Mouse (Mus musculus) midbrain, embryonic 15.5 days (tissue): ENCODE data around the gene Ankmy2. TPM values are rescaled to one million over a fixed set of nuclear protein-coding genes. Genes with fewer than 3 reads are reported as not detected.

Experiments
- ATAC-seq: fragments of 200-750 bp; cut with Nextera tagmentation; replicated peaks from 2 replicates; pipeline ENCODE4 v1.8.0; 2017; ENCODE audit warnings: moderate TSS enrichment
- H3K27ac ChIP-seq: fragments of 300-500 bp; sonication (generic); 2 replicates; pipeline ENCODE4 v1.5.1; 2015; ENCODE audit warnings: mild to moderate bottlenecking, inconsistent platforms
- H3K27me3 ChIP-seq: fragments of 300-500 bp; sonication (generic); replicated peaks from 2 replicates; pipeline ENCODE4 v1.6.1; 2015; ENCODE audit warnings: inconsistent platforms
- H3K36me3 ChIP-seq: fragments of 300-500 bp; sonication (generic); replicated peaks from 2 replicates; pipeline ENCODE4 v1.6.1; 2015; ENCODE audit warnings: inconsistent platforms
- H3K4me1 ChIP-seq: fragments of 300-500 bp; sonication (generic); 2 replicates; pipeline ENCODE4 v1.6.1; 2015; ENCODE audit warnings: inconsistent platforms
- H3K4me2 ChIP-seq: fragments of 300-500 bp; sonication (generic); 2 replicates; pipeline ENCODE4 v1.6.1; 2015; ENCODE audit warnings: inconsistent platforms, mild to moderate bottlenecking, moderate library complexity
- H3K4me3 ChIP-seq: fragments of 300-500 bp; sonication (generic); 2 replicates; pipeline ENCODE4 v1.5.1; 2015; ENCODE audit warnings: mild to moderate bottlenecking, inconsistent platforms
- H3K9ac ChIP-seq: fragments of 300-500 bp; sonication (generic); 2 replicates; pipeline ENCODE4 v1.6.1; 2015; ENCODE audit warnings: mild to moderate bottlenecking, inconsistent platforms
- H3K9me3 ChIP-seq: fragments of 300-500 bp; sonication (generic); 2 replicates; pipeline ENCODE4 v1.6.1; 2016; ENCODE audit warnings: inconsistent platforms
- WGBS: fragments of 180-500 bp; shearing (Covaris S2); methylation state at CpG from one replicate; pipeline ENCODE4 v1.1.7; 2015; ENCODE audit warnings: mixed read lengths; 5-methylcytosine and 5-hydroxymethylcytosine counted together
- polyA plus RNA-seq: library from polyadenylated mRNA; unstranded; fragments of >200 nt; fragmentation: Nextera tagmentation; extraction: Ambion mirVana; gene quantifications from 2 replicates; pipeline ENCODE4 v1.2.1, GENCODE M21; 2015

The Ankmy2 gene
- polyA plus RNA-seq, 1 experiment from 2014 or later, result 77.3 TPM

DNA sequence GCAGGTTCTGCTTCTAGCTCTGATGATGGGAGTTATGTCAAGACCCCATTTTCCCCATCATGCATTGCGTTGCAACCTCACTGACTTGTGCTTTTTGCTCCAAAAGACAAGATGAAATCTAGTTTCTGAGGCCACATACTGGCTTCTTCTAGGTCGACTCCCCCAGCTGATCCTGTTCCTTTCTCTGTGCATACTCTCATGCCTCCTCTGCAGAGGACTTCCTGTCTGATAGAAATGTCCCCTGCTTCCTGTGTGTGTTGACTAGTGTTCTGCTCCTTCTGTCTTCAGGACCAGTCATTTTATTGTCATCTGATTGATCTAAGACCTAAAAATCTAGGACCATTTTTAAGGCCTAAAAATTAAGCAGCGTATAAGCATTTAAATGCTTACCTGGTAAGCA lies 21.5 kb upstream of the Ankmy2 start:
- H3K4me1 ChIP-seq, result no peaks in the 10 kb centered on the region

DNA sequence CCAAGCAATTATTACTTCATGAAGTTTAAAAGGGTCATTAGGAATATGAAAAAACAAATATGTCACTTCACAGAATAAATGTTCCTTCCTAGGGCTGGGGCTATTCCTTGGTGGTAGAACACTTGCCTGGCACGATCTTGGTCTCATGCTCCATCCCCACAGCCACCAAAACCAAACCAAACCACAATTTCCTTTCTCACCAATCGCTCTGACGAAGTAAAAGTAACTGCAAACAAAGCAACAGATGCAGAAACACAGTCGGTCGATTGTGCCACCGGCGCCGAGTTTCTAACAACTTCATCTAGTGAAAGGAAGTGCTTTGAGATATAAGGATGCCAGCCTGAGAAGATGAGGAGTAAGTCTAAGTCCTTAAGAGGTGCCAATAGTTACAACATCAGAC lies 20.6 kb upstream of the Ankmy2 start:
- no peak for ATAC-seq
- 96% methylated on average over 8 of the region's 8 CpGs for WGBS

More for the DNA sequence above, 21.5 kb upstream of the Ankmy2 start:
- no peak overlapping the region for H3K4me2 ChIP-seq
- H3K9me3 ChIP-seq, result no peaks in the 10 kb centered on the region
- H3K9ac ChIP-seq, result no peak overlapping the region
- peaks cover 16% of the 10 kb centered on the region for H3K36me3 ChIP-seq
- 92% methylated on average over 3 of the region's 3 CpGs for WGBS
- ATAC-seq, result no peak
- no peak overlapping the region for H3K4me3 ChIP-seq
- no peak overlapping the region for H3K27ac ChIP-seq
- H3K27me3 ChIP-seq, result no peaks in the 10 kb centered on the region

DNA sequence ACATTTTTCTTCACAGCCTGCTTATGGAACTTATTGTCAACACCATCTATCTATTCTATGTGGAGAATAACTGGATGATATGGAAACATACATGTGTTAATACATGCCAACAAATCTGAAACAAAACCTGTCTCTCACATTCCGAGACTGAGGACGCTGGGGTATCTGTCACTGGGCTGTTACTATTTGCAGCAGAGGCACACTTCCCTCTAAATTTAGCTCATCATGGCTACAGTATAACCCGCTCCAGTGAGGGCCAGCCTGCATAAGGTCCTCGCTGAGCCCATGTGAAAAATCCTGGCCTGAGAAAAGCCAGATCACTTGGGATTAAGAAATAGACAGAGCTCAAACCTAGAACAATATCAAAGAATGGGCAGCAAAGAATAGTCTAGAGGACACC lies 19.7 kb upstream of the Ankmy2 start:
- H3K36me3 ChIP-seq, result 0 out of 2 replicates have a peak, but pooled peaks cover 19% of the 10 kb centered on the region
- no peak for ATAC-seq
- H3K27ac ChIP-seq, result no peak overlapping the region
- no peaks in the 10 kb centered on the region for H3K4me1 ChIP-seq
- no peaks in the 10 kb centered on the region for H3K9me3 ChIP-seq
- WGBS, result 97% methylated on average over 4 of the region's 4 CpGs
- H3K27me3 ChIP-seq, result no peaks in the 10 kb centered on the region
- no peak overlapping the region for H3K4me2 ChIP-seq
- H3K9ac ChIP-seq, result no peak overlapping the region
- H3K4me3 ChIP-seq, result no peak overlapping the region

More for the DNA sequence above, 20.6 kb upstream of the Ankmy2 start:
- no peaks in the 10 kb centered on the region for H3K9me3 ChIP-seq
- no peak overlapping the region for H3K4me3 ChIP-seq
- H3K4me2 ChIP-seq, result no peak overlapping the region
- H3K36me3 ChIP-seq, result peaks cover 19% of the 10 kb centered on the region
- no peaks in the 10 kb centered on the region for H3K4me1 ChIP-seq
- no peaks in the 10 kb centered on the region for H3K27me3 ChIP-seq
- no peak overlapping the region for H3K9ac ChIP-seq
- no peak overlapping the region for H3K27ac ChIP-seq

DNA sequence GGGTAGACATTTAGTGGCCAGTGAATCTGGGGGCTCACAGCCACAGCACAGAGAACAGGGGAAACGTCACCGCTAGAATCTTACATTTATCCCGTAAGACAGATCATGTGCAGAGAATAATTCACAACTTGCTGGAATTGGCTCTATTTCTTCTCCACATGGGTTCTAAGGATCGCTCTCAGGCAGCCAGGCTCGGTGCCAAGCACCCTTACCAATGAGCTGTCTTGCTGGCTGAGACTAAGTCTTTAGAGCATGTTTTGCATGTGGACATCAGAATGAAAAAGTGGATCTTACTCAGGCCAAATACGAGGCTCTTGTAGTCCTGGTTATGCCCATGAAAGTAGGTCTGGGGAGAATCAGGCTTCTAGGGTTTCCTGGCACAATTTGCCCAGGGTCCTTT lies 16.5 kb upstream of the Ankmy2 start:
- Histone ChIP-seq H3K9me3 (no peaks in the 10 kb centered on the region), H3K9ac (no peak overlapping the region), H3K27ac (no peak overlapping the region), H3K4me3 (no peak overlapping the region), H3K27me3 (no peaks in the 10 kb centered on the region), H3K36me3 (peaks cover 5% of the 10 kb centered on the region; the same call in 1 of the 2 replicates), H3K4me2 (no peak overlapping the region), H3K4me1 (no peaks in the 10 kb centered on the region)
- ATAC-seq, result no peak
- 92% methylated on average over 6 of the region's 6 CpGs for WGBS

DNA sequence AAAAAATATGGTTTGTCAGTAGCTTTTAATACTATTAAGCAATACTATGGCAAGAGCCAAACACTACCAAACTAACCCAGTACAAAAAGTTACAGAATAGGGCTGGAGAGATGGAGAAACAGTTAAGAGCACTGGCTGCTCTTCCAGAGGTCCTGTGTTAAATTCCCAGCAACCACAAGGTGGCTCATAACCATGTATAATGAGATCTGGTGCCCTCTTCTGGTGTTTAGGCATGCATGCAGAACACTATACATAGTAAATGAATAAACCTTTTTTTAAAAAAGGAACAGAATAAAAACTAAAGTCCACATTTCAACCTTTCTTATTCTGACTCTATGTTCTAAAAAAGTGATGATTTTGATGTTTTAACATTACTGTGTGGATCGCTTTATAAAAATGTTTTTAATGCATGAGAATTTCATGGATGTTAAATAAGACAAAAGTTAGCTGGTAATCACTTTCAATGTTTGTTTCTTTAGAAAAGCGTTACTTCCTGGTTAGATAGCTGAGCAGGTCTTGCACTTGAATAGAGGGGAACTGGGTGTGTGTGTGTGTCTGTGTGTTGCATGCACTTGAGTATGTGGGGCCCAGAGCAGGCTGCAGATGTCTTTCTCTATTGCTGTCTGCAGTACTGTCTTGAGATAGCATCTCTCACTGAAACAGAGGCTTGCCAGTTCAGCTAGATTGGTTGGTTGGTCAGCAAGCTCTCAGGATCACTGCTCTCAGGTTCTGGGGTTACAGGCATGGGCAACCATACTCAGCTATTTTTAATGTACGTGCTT lies 10.5 kb upstream of the Ankmy2 start:
- no peak overlapping the region for H3K4me2 ChIP-seq
- no peaks in the 10 kb centered on the region; the same call in 1 of the 2 replicates for H3K36me3 ChIP-seq
- no peaks in the 10 kb centered on the region for H3K27me3 ChIP-seq
- no peaks in the 10 kb centered on the region for H3K9me3 ChIP-seq
- H3K4me1 ChIP-seq, result peaks cover 3% of the 10 kb centered on the region
- H3K27ac ChIP-seq, result no peak overlapping the region
- H3K9ac ChIP-seq, result no peak overlapping the region
- no peak for ATAC-seq
- 98% methylated on average over 3 of the region's 3 CpGs for WGBS
- no peak overlapping the region for H3K4me3 ChIP-seq

DNA sequence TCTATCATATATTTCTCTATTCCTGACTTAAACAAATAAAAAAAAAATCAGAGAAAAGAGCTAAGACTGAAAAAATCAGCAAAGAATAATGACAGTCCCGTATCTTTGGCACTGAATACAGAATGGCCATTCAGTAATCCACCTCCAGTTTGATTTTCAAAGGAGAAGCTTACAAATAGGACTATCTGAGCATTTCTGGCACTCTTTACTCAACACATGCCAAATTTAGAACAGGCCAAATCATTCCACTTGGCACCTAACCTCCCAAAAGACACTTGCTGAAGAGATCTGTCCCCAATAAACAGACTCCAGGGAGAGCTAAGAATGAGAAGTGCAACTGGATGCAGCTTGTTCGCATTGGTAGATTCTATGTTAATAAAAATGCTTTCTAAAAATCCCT lies 6.6 kb upstream of the Ankmy2 start:
- 83% methylated on average over 2 of the region's 2 CpGs for WGBS
- no peaks in the 10 kb centered on the region for H3K27me3 ChIP-seq
- H3K9ac ChIP-seq, result no peak overlapping the region
- H3K4me1 ChIP-seq, result peaks cover 18% of the 10 kb centered on the region
- no peaks in the 10 kb centered on the region for H3K36me3 ChIP-seq
- H3K4me2 ChIP-seq, result no peak overlapping the region
- H3K9me3 ChIP-seq, result no peaks in the 10 kb centered on the region
- H3K27ac ChIP-seq, result no peak overlapping the region
- H3K4me3 ChIP-seq, result no peak overlapping the region
- ATAC-seq, result no peak

DNA sequence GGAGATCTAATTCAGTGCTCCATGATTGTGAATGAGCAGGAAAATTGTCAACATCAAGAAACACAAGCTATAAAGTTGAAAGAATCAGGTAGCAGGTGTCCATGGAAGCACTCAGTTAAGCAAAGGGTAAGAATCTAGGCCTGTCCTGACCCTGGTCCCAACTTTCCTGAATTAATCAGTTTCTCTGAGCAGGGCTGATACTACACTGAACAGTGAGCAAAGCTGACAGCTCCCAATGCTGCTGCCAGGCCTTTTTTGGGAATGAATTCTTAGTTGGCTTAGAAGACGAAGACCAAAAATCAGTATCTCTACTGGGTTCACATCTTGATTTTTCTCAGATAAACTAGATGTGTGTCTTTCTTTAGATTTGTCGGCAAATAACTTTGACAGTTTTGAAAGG lies 6.2 kb upstream of the Ankmy2 start:
- WGBS, result 88% methylated on average over 2 of the region's 2 CpGs
- no peaks in the 10 kb centered on the region for H3K27me3 ChIP-seq
- peaks cover 18% of the 10 kb centered on the region for H3K4me1 ChIP-seq
- no peak overlapping the region for H3K4me2 ChIP-seq
- H3K4me3 ChIP-seq, result no peak overlapping the region
- no peaks in the 10 kb centered on the region for H3K36me3 ChIP-seq
- no peaks in the 10 kb centered on the region for H3K9me3 ChIP-seq
- no peak overlapping the region for H3K9ac ChIP-seq
- no peak overlapping the region for H3K27ac ChIP-seq
- no peak for ATAC-seq

DNA sequence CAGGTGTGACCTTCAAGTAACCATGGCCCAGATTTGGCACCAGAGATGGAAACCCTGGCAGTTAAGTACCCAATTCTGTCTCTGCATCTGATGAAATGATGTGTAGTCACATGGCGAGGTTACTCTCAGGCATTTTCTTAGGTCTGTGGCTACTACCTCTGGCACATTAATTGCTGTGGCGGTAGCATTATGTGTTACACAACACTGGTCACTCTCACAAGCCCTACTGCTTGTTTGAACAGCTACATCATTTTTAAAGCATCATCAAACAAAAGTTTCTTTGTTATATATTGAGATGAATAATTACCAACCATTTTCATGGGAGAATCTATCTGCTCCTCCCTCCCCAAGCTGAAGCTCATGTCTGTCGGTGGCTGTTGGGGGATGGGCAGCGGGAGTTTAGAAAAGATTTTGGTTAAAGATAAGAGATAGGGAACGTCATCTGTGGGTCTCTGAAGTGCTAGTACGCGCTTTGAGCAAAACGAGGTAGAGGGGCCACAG lies 1.7 kb upstream of the Ankmy2 start:
- Histone ChIP-seq H3K9ac (peak overlapping the region; percentile 80), H3K4me3 (peak overlapping the region; percentile 73), H3K4me1 (peaks cover 32% of the 10 kb centered on the region), H3K36me3 (no peaks in the 10 kb centered on the region), H3K27me3 (no peaks in the 10 kb centered on the region), H3K4me2 (peak overlapping the region; percentile 63), H3K9me3 (no peaks in the 10 kb centered on the region), H3K27ac (peak overlapping the region; percentile 92)
- no peak for ATAC-seq
- WGBS, result 6% methylated on average over 8 of the region's 8 CpGs

DNA sequence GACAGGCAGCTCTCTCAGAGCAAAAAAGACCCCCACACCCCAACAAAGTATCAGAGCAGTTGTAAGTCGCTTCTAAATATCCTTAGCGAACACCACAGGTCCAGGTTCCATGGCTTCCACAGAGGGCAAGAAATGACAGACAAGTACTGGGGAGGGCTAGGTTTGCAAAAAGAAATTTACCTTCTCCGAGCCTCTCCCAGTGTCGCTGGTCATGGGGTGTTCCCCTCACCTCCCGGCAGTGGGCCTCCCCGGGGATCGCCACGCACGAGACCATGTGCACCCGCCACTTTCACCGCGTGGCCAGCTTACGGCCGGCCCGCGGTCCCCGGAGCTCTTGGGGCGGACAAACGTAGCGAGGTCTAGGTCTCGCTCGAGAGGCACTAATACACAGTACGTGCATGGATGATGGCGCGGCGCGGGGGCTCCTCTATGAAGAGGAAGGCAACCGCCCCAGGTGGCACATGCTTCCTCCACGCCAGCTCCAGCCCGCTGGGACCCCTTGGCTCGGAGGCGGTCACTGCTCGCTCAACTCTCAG lies 745 bp upstream of the Ankmy2 start:
- H3K36me3 ChIP-seq, result no peaks in the 10 kb centered on the region
- H3K27me3 ChIP-seq, result no peaks in the 10 kb centered on the region
- H3K4me1 ChIP-seq, result peaks cover 29% of the 10 kb centered on the region
- ATAC-seq, result peak; percentile 71
- H3K4me3 ChIP-seq, result peak overlapping the region; percentile 73
- H3K9ac ChIP-seq, result peak overlapping the region; percentile 80
- H3K9me3 ChIP-seq, result no peaks in the 10 kb centered on the region
- WGBS, result under 1% methylated on average over 33 of the region's 33 CpGs
- peak overlapping the region; percentile 63 for H3K4me2 ChIP-seq
- H3K27ac ChIP-seq, result peak overlapping the region; percentile 92

DNA sequence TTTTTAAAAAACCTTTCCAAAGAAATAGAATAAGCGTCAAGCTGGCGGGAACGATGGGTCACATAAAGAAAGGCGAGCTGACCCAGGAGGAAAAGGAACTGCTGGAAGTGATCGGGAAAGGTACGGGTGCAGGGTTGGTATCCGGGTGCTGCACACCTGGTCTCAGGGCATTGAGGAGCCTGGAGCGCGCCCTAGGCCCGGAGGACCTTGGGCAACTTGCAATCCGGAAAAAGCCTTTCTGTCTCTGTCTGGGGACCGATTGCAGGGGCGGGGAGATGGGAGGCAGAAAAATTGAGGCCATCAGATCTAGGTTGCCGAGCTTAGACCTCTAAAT lies 357 bp downstream of the Ankmy2 start:
- H3K36me3 ChIP-seq, result no peaks in the 10 kb centered on the region
- peak overlapping the region; percentile 73 for H3K4me3 ChIP-seq
- H3K9me3 ChIP-seq, result no peaks in the 10 kb centered on the region
- peak overlapping the region; percentile 84 for H3K9ac ChIP-seq
- no peaks in the 10 kb centered on the region for H3K27me3 ChIP-seq
- peak overlapping the region; percentile 92 for H3K27ac ChIP-seq
- WGBS, result under 1% methylated on average over 14 of the region's 14 CpGs
- peak overlapping the region; percentile 63 for H3K4me2 ChIP-seq
- peak; percentile 48 for ATAC-seq
- H3K4me1 ChIP-seq, result peaks cover 29% of the 10 kb centered on the region

DNA sequence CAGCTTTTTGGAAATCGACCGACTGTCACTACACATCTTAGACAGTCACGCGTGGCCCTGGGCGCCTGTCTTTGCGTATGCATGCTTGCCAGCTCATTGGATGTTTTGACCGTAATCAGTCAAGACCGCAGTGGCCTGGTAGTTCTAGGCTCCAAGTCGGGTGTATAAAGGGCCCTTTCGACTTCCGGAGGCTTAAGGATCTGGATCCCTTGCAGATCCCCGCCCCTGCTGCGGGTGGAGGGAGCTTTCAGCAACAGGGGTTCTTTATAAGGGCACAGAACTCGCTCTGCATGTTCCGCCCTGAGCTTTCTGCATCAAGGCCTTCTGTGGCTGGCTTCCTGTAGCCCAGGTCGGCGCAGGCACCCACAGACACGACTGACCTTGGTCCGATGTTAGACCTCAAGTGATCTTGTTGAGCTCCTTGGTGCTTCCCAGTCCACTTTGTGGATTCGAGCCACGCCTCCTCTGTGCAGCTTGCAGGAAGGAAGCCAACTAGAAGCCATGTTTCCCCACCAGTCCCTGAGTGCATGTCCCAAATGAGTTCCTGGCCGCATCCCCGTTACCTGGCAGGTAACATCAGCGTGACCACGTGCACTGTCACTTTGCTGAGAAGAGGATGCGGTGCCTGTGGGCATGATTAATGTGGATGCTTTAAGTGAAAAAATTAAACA lies 859 bp downstream of the Ankmy2 start, which contains the start of gene Bzw2:
TSS of gene Bzw2 (minus strand) at position 443 of the 671 bp plus-strand sequence.
- 2% methylated on average over 26 of the region's 26 CpGs for WGBS
- ATAC-seq, result peak; percentile 31
- peaks cover 29% of the 10 kb centered on the region for H3K4me1 ChIP-seq

DNA sequence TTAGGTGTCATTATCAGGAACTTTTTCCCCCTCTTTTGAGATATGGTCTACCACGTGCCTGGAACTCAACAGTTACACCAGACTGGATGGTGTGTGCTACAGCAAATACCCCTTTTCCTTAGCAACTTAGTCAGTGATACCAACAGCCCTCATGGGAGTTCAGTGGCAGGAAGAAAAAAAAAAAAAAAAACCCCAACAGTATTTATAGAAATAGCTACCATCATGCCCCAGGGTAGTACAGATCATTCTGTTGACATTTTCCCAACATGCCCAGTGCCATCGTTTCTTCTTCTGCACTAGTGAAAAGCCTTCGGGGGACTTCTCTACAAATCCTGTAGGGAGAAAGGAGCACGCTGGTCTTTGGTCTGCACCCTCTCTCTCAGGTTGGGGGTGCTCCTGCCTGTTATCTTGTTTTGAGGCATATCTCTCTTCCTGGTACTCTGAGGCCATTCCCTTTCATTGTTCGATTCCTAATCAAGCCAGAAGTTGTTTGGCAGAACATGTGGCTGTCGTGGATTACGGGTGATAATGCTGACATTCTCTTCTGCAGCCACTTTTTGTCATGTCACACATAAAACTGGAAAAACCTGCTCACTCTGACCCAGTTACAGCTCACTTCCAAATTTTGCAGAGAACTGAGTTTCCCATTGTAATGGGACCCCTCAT lies 7.3 kb downstream of the Ankmy2 start:
- H3K4me2 ChIP-seq, result no peak overlapping the region
- no peaks in the 10 kb centered on the region for H3K9me3 ChIP-seq
- no peak overlapping the region for H3K4me3 ChIP-seq
- H3K36me3 ChIP-seq, result 0 out of 2 replicates have a peak, but pooled peaks cover 2% of the 10 kb centered on the region
- H3K4me1 ChIP-seq, result peaks cover 4% of the 10 kb centered on the region; the same call in 1 of the 2 replicates
- no peak for ATAC-seq
- H3K9ac ChIP-seq, result no peak overlapping the region
- WGBS, result 88% methylated on average over 7 of the region's 7 CpGs
- no peak overlapping the region for H3K27ac ChIP-seq
- H3K27me3 ChIP-seq, result no peaks in the 10 kb centered on the region

More for the DNA sequence above, 859 bp downstream of the Ankmy2 start, which contains the start of gene Bzw2:
- H3K27ac ChIP-seq, result peak within 1 kb of the TSS; percentile 92
- H3K9ac ChIP-seq, result peak within 1 kb of the TSS; percentile 84
- H3K4me3 ChIP-seq, result peak within 1 kb of the TSS; percentile 73
- H3K9me3 ChIP-seq, result no peaks in the 10 kb centered on the region
- no peaks in the 10 kb centered on the region for H3K27me3 ChIP-seq
- H3K36me3 ChIP-seq, result 0 out of 2 replicates have a peak, but pooled peaks cover 2% of the 10 kb centered on the region
- H3K4me2 ChIP-seq, result peak within 1 kb of the TSS; percentile 63
